Mouse (Mus musculus) stomach, postnatal 0 days (tissue): ENCODE measurements around the gene Rassf6. TPM values are rescaled to one million over a fixed set of nuclear protein-coding genes. Genes with fewer than 3 reads are reported as not detected.

Experiments used
- ATAC-seq: fragments of 200-750 bp; cut with Nextera tagmentation; 2 replicates; pipeline ENCODE4 v1.8.0; 2017; ENCODE audit not compliant: low FRiP score, low TSS enrichment
- DNase-seq: peaks from one replicate; pipeline ENCODE4 v3.0.0-alpha.2; 2016; ENCODE audit warnings: low spot score
- H3K27ac ChIP-seq: fragments of 300-500 bp; sonication (generic); replicated peaks from 2 replicates; pipeline ENCODE4 v1.5.1; 2014; ENCODE audit warnings: mild to moderate bottlenecking, control low read depth
- H3K27me3 ChIP-seq: fragments of 300-500 bp; sonication (generic); 2 replicates; pipeline ENCODE4 v1.6.1; 2014; ENCODE audit warnings: low read length; ENCODE audit not compliant: control insufficient read depth, insufficient read depth
- H3K36me3 ChIP-seq: fragments of 300-500 bp; sonication (generic); 2 replicates; pipeline ENCODE4 v1.6.1; 2014; ENCODE audit warnings: low read length, mixed read lengths; ENCODE audit not compliant: control insufficient read depth, insufficient read depth
- H3K4me1 ChIP-seq: fragments of 300-500 bp; sonication (generic); replicated peaks from 2 replicates; pipeline ENCODE4 v1.6.1; 2014; ENCODE audit warnings: antibody characterized with exemption; ENCODE audit not compliant: control insufficient read depth, insufficient read depth
- H3K4me2 ChIP-seq: fragments of 300-500 bp; sonication (generic); replicated peaks from 2 replicates; pipeline ENCODE4 v1.6.1; 2014; ENCODE audit warnings: low read depth, mild to moderate bottlenecking, control low read depth, moderate library complexity
- H3K4me3 ChIP-seq: fragments of 300-500 bp; sonication (generic); 2 replicates; pipeline ENCODE4 v1.5.1; 2014; ENCODE audit warnings: low read depth, low read length, control low read depth
- H3K9ac ChIP-seq: fragments of 300-500 bp; sonication (generic); 2 replicates; pipeline ENCODE4 v1.6.1; 2014; ENCODE audit warnings: mild to moderate bottlenecking, low read length, control low read depth, mixed read lengths
- H3K9me3 ChIP-seq: fragments of 300-500 bp; sonication (generic); 2 replicates; pipeline ENCODE4 v1.6.1; 2016; ENCODE audit warnings: low read length; ENCODE audit not compliant: control insufficient read depth
- CTCF ChIP-seq: IDR thresholded peaks from 2 replicates; pipeline ENCODE4 v1.5.1; 2016; ENCODE audit warnings: antibody characterized with exemption, low read depth, mild to moderate bottlenecking, moderate library complexity
- EP300 ChIP-seq: optimal IDR thresholded peaks from 2 replicates; pipeline ENCODE3; 2016; ENCODE audit warnings: antibody characterized with exemption
- WGBS: fragments of 180-500 bp; shearing (Covaris S2); extraction: QIAGEN DNeasy Blood & Tissue Kit; methylation state at CpG from one replicate; pipeline ENCODE4 v1.1.7; 2014; 5-methylcytosine and 5-hydroxymethylcytosine counted together
- polyA plus RNA-seq: library from polyadenylated mRNA; unstranded; fragments of >200 nt; fragmentation: Nextera tagmentation; extraction: Ambion mirVana; gene quantifications from 2 replicates; pipeline ENCODE4 v1.2.1, GENCODE M21; 2015

The Rassf6 gene
- polyA plus RNA-seq, 1 experiment from 2014 or later, result 14.5 TPM

DNA sequence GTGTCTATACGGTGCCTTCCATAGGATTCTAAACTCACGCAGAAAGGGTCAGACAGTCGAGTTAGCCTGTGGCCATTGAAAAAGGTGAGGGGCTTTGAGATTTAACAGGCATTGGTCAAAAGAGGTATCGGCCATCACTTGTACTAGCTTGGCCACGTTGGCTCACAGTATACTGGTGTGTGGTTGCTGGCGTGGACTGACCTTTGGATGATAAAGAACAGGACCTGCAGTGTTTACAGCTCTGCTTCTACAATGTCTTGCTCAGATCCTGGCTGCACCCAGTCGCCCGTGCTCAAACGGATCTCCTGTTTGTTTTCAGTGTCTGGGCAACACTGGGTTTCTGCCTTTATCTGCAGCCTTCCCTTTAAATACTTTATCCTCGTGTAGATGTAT lies 757 bp upstream of the Rassf6 start:
- no peak overlapping the region for H3K4me3 ChIP-seq
- H3K27ac ChIP-seq, result peak overlapping the region; percentile 92
- no peaks in the 10 kb centered on the region for H3K27me3 ChIP-seq

DNA sequence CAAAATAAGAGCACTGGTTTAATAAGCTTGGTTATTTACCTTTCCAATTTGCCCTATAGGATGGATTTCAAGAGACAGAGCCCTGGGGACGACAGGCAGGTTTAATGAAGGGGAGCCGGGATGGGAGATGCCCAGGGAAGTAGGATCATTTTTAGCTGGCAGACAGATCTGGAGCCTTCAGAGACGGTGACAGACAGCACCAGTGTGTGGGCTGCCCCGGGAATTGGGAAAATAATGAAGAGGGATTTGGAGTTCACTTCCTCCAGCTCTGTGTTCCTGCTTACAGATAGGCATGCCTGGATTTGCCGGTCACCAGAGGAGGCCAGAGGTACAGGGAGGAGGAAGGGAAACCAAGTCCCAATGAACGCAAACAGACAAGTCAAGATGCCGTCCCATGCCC lies 5.6 kb downstream of the Rassf6 start:
- H3K27me3 ChIP-seq, result no peaks in the 10 kb centered on the region
- H3K4me1 ChIP-seq, result no peaks in the 10 kb centered on the region
- DNase-seq (no peak), ATAC-seq (no peak)
- H3K9ac ChIP-seq, result no peak overlapping the region
- no peak overlapping the region for H3K4me3 ChIP-seq
- no peak for TF ChIP-seq EP300
- no peak for TF ChIP-seq CTCF
- no peaks in the 10 kb centered on the region for H3K9me3 ChIP-seq
- no peak overlapping the region for H3K4me2 ChIP-seq
- H3K27ac ChIP-seq, result no peak overlapping the region
- 72% methylated on average over 7 of the region's 7 CpGs for WGBS
- no peaks in the 10 kb centered on the region for H3K36me3 ChIP-seq

More for the DNA sequence above, 757 bp upstream of the Rassf6 start:
- 30% methylated on average over 10 of the region's 10 CpGs for WGBS
- peak overlapping the region; percentile 54; the same call in 1 of the 2 replicates for H3K4me2 ChIP-seq
- no peaks in the 10 kb centered on the region for H3K36me3 ChIP-seq
- H3K4me1 ChIP-seq, result no peaks in the 10 kb centered on the region
- DNase-seq (peak; percentile 71), ATAC-seq (peak; percentile 89)
- TF ChIP-seq EP300, result no peak
- TF ChIP-seq CTCF, result no peak
- H3K9me3 ChIP-seq, result no peaks in the 10 kb centered on the region
- H3K9ac ChIP-seq, result no peak overlapping the region

DNA sequence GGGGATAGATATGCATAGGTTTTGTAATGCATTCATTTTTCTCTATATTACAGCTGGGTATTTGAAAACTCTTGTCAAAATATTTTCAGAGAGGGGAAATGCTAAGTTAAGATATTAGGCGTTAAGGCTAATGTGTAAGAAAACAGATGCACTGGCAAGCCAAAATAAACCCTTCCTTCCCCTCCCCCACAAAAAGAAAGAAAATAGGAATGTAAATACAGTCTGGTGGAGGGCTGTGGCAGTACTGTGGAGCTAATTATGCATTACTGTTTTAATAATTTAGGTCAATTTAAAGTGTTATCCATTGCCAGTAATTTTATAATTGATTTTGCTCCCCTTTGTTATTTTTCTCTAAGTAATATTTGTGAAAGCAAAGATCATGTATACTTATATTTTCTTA lies 11.9 kb downstream of the Rassf6 start:
- Histone ChIP-seq H3K9ac (no peak overlapping the region), H3K4me1 (no peaks in the 10 kb centered on the region), H3K4me2 (no peak overlapping the region), H3K9me3 (no peaks in the 10 kb centered on the region), H3K27me3 (no peaks in the 10 kb centered on the region), H3K4me3 (no peak overlapping the region), H3K36me3 (no peaks in the 10 kb centered on the region), H3K27ac (no peak overlapping the region)
- no peak for DNase-seq
- 67% methylated on average over 1 of the region's 1 CpGs for WGBS
- no peak for TF ChIP-seq CTCF
- no peak for TF ChIP-seq EP300
- no peak for ATAC-seq

DNA sequence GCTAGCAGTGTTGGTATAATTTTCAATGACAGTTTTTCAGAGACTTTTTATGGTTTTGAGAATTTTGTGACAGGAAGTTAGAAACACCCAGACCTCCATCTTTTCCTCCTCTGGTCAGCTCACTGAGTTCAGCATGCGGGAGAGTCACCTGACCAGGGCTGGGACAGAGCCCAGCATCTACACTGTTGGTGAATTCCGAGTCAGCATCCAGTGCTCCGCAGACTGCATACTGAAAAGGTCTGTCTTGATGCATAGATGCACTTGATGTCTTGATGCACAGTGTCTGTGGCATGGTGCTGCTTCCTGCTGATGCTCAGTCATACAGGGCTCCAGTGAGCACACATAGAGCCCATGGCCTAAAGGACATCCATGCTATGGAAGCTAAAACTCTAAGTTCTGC lies 12.4 kb downstream of the Rassf6 start:
- no peaks in the 10 kb centered on the region for H3K27me3 ChIP-seq
- no peak overlapping the region for H3K4me2 ChIP-seq
- no peaks in the 10 kb centered on the region for H3K36me3 ChIP-seq
- no peak overlapping the region for H3K4me3 ChIP-seq
- no peaks in the 10 kb centered on the region for H3K4me1 ChIP-seq
- no peak for TF ChIP-seq CTCF
- no peak for TF ChIP-seq EP300
- H3K9me3 ChIP-seq, result no peaks in the 10 kb centered on the region
- no peak overlapping the region for H3K27ac ChIP-seq
- DNase-seq, result no peak
- WGBS, result 86% methylated on average over 3 of the region's 3 CpGs
- ATAC-seq, result no peak
- H3K9ac ChIP-seq, result no peak overlapping the region

DNA sequence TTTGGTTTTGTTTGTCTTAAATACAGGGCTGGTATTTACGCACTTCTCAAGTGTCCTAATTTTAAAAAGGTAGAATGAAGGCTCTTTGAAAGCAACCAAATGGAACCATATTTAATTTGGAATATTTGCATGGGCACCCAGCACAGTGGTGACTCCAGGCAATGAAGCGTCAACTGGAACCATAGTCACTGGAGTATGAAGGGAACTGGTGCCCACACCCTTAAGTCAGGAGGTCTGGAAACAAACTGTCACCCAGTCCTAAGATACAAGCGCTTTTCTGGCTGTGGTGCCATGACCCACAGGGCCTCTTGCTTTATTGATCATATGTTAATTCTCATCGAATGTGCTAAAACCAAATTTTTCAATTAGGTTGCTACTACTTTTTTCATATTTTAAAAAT lies 13.0 kb downstream of the Rassf6 start:
- Histone ChIP-seq H3K4me3 (no peak overlapping the region), H3K9ac (no peak overlapping the region), H3K9me3 (no peaks in the 10 kb centered on the region), H3K27ac (no peak overlapping the region), H3K4me2 (no peak overlapping the region), H3K27me3 (no peaks in the 10 kb centered on the region), H3K4me1 (no peaks in the 10 kb centered on the region), H3K36me3 (no peaks in the 10 kb centered on the region)
- DNase-seq (no peak), ATAC-seq (no peak)
- WGBS, result 89% methylated on average over 4 of the region's 4 CpGs
- no peak for TF ChIP-seq EP300
- TF ChIP-seq CTCF, result no peak

DNA sequence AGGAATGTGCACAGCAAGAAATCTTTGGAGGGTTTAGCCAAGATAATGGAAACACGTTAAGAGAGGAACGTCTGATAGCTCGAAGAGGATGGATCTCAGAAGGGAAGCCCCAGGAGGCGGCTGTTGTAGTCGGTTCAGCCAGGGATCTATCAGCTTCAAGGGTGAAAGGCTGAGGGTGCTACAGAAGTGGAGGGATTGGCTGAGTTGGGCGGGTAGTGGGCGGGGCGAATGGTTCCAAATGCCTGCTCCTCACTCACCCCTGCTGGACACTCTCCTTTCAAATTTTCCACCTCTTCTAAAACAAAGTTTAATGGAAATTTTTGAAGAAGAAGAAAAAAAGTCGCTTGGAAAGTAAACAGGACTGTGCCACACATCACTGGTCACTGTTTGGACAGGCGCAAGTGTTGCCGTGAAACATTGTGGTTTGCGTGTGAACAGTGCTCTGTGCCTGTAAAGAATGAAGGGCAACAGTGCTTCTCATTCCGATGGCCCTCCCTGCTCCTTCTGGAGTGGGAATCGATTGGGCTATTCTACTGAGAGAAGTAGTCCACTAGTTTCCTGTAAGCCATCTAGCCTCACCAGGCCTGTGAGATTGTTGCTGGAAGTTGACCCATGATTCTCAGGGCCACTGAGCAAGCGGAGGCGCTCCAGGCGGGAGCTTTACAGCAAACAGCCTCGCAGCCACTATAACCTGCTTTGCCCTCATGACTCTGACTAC lies 15.6 kb downstream of the Rassf6 start:
- 73% methylated on average over 18 of the region's 18 CpGs for WGBS
- TF ChIP-seq EP300 (no peak), CTCF (no peak)
- no peaks in the 10 kb centered on the region for H3K36me3 ChIP-seq
- H3K4me1 ChIP-seq, result no peaks in the 10 kb centered on the region
- no peak overlapping the region for H3K4me2 ChIP-seq
- H3K27me3 ChIP-seq, result no peaks in the 10 kb centered on the region
- no peak for ATAC-seq
- H3K9ac ChIP-seq, result no peak overlapping the region
- H3K27ac ChIP-seq, result no peak overlapping the region
- no peaks in the 10 kb centered on the region for H3K9me3 ChIP-seq
- H3K4me3 ChIP-seq, result no peak overlapping the region
- no peak for DNase-seq
